Mouse (Mus musculus) hindbrain, embryonic 11.5 days (tissue): ENCODE measurements around the gene Cirbp. TPM values are rescaled to one million over a fixed set of nuclear protein-coding genes. Genes with fewer than 3 reads are reported as not detected.

Experiments
- ATAC-seq: fragments of 200-750 bp; cut with Nextera tagmentation; 2 replicates; pipeline ENCODE4 v1.8.0; 2017; ENCODE audit warnings: mild to moderate bottlenecking, moderate TSS enrichment, moderate library complexity; ENCODE audit not compliant: low FRiP score
- DNase-seq: peaks from one replicate; pipeline ENCODE4 v3.0.0-alpha.2; 2015; ENCODE audit warnings: low spot score
- H3K27ac ChIP-seq: fragments of 300-500 bp; sonication (generic); 2 replicates; pipeline ENCODE4 v1.5.1; 2014; ENCODE audit warnings: mild to moderate bottlenecking, low read depth, low read length
- H3K27me3 ChIP-seq: fragments of 300-500 bp; sonication (generic); 2 replicates; pipeline ENCODE4 v1.6.1; 2014; ENCODE audit warnings: mild to moderate bottlenecking, low read length, moderate library complexity, mixed read lengths; ENCODE audit not compliant: control insufficient read depth, insufficient read depth
- H3K36me3 ChIP-seq: fragments of 300-500 bp; sonication (generic); 2 replicates; pipeline ENCODE4 v1.6.1; 2014; ENCODE audit warnings: mild to moderate bottlenecking, low read length, moderate library complexity, mixed read lengths; ENCODE audit not compliant: control insufficient read depth, insufficient read depth
- H3K4me1 ChIP-seq: fragments of 300-500 bp; sonication (generic); replicated peaks from 2 replicates; pipeline ENCODE4 v1.6.1; 2014; ENCODE audit warnings: low read length, mixed read lengths; ENCODE audit not compliant: control insufficient read depth, insufficient read depth
- H3K4me2 ChIP-seq: fragments of 300-500 bp; sonication (generic); replicated peaks from 2 replicates; pipeline ENCODE4 v1.6.1; 2014; ENCODE audit warnings: mild to moderate bottlenecking, low read depth, low read length
- H3K4me3 ChIP-seq: fragments of 300-500 bp; sonication (generic); 2 replicates; pipeline ENCODE4 v1.5.1; 2014; ENCODE audit warnings: low read depth, low read length
- H3K9ac ChIP-seq: fragments of 300-500 bp; sonication (generic); 2 replicates; pipeline ENCODE4 v1.6.1; 2014; ENCODE audit warnings: low read depth, low read length
- H3K9me3 ChIP-seq: fragments of 300-500 bp; sonication (generic); 2 replicates; pipeline ENCODE4 v1.6.1; 2016; ENCODE audit warnings: low read length; ENCODE audit not compliant: control insufficient read depth
- WGBS: fragments of 180-500 bp; shearing (Covaris S2); extraction: QIAGEN DNeasy Blood & Tissue Kit; methylation state at CpG from one replicate; pipeline ENCODE4 v1.1.7; 2014; 5-methylcytosine and 5-hydroxymethylcytosine counted together
- polyA plus RNA-seq: library from polyadenylated mRNA; unstranded; fragments of >200 nt; fragmentation: Nextera tagmentation; extraction: Ambion mirVana; gene quantifications from 2 replicates; pipeline ENCODE4 v1.2.1, GENCODE M21; 2014

Cirbp gene
- polyA plus RNA-seq, 1 experiment from 2014 or later, result 83.4 TPM

- Histone ChIP-seq H3K27ac (no peak overlapping the region), H3K36me3 (peaks cover 2% of the 10 kb centered on the region; the same call in 1 of the 2 replicates), H3K4me1 (peaks cover 30% of the 10 kb centered on the region), H3K4me3 (no peak overlapping the region), H3K27me3 (peaks cover 23% of the 10 kb centered on the region), H3K9me3 (no peaks in the 10 kb centered on the region), H3K4me2 (no peak overlapping the region), H3K9ac (no peak overlapping the region)
- ATAC-seq (no peak), DNase-seq (no peak)
- WGBS, result 97% methylated on average over 1 of the region's 1 CpGs
Measured at GRCm38 (mm10) chr10:80135641-80136040, 30.1 kb upstream of the Cirbp start.

- 0 out of 2 replicates have a peak overlapping the region, but pooled peaks have one; percentile 85 for H3K9ac ChIP-seq
- H3K9me3 ChIP-seq, result no peaks in the 10 kb centered on the region
- no peak overlapping the region for H3K27ac ChIP-seq
- 19% methylated on average over 26 of the region's 49 CpGs for WGBS
- H3K4me1 ChIP-seq, result peaks cover 28% of the 10 kb centered on the region
- peaks cover 23% of the 10 kb centered on the region for H3K27me3 ChIP-seq
- no peaks in the 10 kb centered on the region for H3K36me3 ChIP-seq
- ATAC-seq, result no peak
- H3K4me3 ChIP-seq, result peak overlapping the region; percentile 80
- H3K4me2 ChIP-seq, result peak overlapping the region; percentile 99
- peak; percentile 23 for DNase-seq
Measured at GRCm38 (mm10) chr10:80136179-80136951, 29.4 kb upstream of the Cirbp start.

GRCm38 (mm10) chr10:80136952-80137625 is 28.7 kb upstream of the Cirbp start:
- Histone ChIP-seq H3K4me1 (peaks cover 20% of the 10 kb centered on the region), H3K4me3 (peak overlapping the region; percentile 80), H3K27me3 (peaks cover 23% of the 10 kb centered on the region), H3K9me3 (no peaks in the 10 kb centered on the region), H3K36me3 (no peaks in the 10 kb centered on the region), H3K9ac (peak overlapping the region; percentile 85), H3K4me2 (peak overlapping the region; percentile 99), H3K27ac (0 out of 2 replicates have a peak overlapping the region, but pooled peaks have one; percentile 93)
- ATAC-seq (no peak), DNase-seq (peak; percentile 51)
- 3% methylated on average over 29 of the region's 29 CpGs for WGBS

- Histone ChIP-seq H3K9me3 (no peaks in the 10 kb centered on the region), H3K27ac (peak overlapping the region; percentile 93), H3K4me3 (peak overlapping the region; percentile 80), H3K4me1 (peaks cover 23% of the 10 kb centered on the region; the same call in 1 of the 2 replicates), H3K36me3 (no peaks in the 10 kb centered on the region), H3K4me2 (peak overlapping the region; percentile 99), H3K9ac (peak overlapping the region; percentile 85), H3K27me3 (peaks cover 23% of the 10 kb centered on the region)
- ATAC-seq (no peak), DNase-seq (peak; percentile 59)
- WGBS, result 8% methylated on average over 27 of the region's 33 CpGs
Measured at GRCm38 (mm10) chr10:80137626-80138552, 27.9 kb upstream of the Cirbp start.

GRCm38 (mm10) chr10:80138553-80139438 is 27.0 kb upstream of the Cirbp start, which contains the start of gene Atp5d:
Gene Atp5d, plus strand, starts transcription at chr10:80138632.
- peak within 1 kb of the TSS; percentile 80 for H3K4me3 ChIP-seq
- no peaks in the 10 kb centered on the region for H3K36me3 ChIP-seq
- peak; percentile 5; the same call in 1 of the 2 replicates for ATAC-seq
- peak; percentile 71 for DNase-seq
- under 1% methylated on average over 65 of the region's 94 CpGs for WGBS
- H3K9ac ChIP-seq, result peak within 1 kb of the TSS; percentile 85
- peak within 1 kb of the TSS; percentile 93 for H3K27ac ChIP-seq
- H3K4me2 ChIP-seq, result peak within 1 kb of the TSS; percentile 99
- H3K4me1 ChIP-seq, result peaks cover 24% of the 10 kb centered on the region
- H3K27me3 ChIP-seq, result peaks cover 23% of the 10 kb centered on the region
- no peaks in the 10 kb centered on the region for H3K9me3 ChIP-seq

GRCm38 (mm10) chr10:80139439-80139775 is 26.4 kb upstream of the Cirbp start:
- Histone ChIP-seq H3K4me1 (peaks cover 24% of the 10 kb centered on the region), H3K27me3 (peaks cover 23% of the 10 kb centered on the region)

GRCm38 (mm10) chr10:80139975-80140665 is 25.7 kb upstream of the Cirbp start:
- no peaks in the 10 kb centered on the region for H3K9me3 ChIP-seq
- peaks cover 24% of the 10 kb centered on the region for H3K4me1 ChIP-seq
- no peak overlapping the region for H3K4me3 ChIP-seq

More at GRCm38 (mm10) chr10:80139439-80139775, 26.4 kb upstream of the Cirbp start:
- no peak for DNase-seq
- Histone ChIP-seq H3K9me3 (no peaks in the 10 kb centered on the region), H3K4me2 (peak overlapping the region; percentile 99), H3K9ac (peak overlapping the region; percentile 85), H3K4me3 (peak overlapping the region; percentile 80), H3K36me3 (no peaks in the 10 kb centered on the region), H3K27ac (peak overlapping the region; percentile 93)
- no peak for ATAC-seq
- 2% methylated on average over 10 of the region's 10 CpGs for WGBS

More at GRCm38 (mm10) chr10:80139975-80140665, 25.7 kb upstream of the Cirbp start:
- no peak for ATAC-seq
- Histone ChIP-seq H3K27me3 (peaks cover 20% of the 10 kb centered on the region), H3K9ac (no peak overlapping the region), H3K36me3 (no peaks in the 10 kb centered on the region), H3K4me2 (no peak overlapping the region), H3K27ac (no peak overlapping the region)
- no peak for DNase-seq
- WGBS, result 77% methylated on average over 11 of the region's 11 CpGs
